Mouse (Mus musculus): ENCODE data around the gene Mef2b. TPM values are rescaled to one million over a fixed set of nuclear protein-coding genes. Genes with fewer than 3 reads are reported as not detected.

Gene Mef2b
- polyA plus RNA-seq, 1 experiment from 2014 or later = 0.10 TPM

DNA sequence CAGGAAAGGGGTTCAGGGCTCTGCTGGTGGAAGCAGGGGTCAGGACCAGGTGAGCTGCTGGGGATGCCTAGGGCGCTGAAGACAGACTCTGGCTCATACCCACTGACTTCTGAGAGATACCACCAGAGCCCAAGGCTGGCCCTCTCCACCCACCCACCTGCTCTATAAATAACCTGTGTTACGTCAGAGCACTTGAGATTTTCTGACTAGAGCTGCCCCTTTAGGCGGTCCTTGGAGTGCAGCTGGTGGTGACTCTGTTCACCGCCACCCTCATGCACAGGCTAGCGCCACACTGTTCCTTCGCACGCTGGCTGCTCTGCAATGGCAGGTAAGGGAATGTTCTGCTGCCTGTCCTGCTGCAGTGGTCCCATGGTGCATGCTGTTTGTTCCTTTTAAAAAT, 34.6 kb downstream of the Mef2b start:
- H3K27ac ChIP-seq (replicated peaks) = no peak overlapping the region
- no peaks in the 10 kb centered on the region for H3K27me3 ChIP-seq (ENCODE audit: control insufficient read depth, insufficient read depth, low read length)
- H3K36me3 ChIP-seq (ENCODE audit: control insufficient read depth, insufficient read depth, low read length) = peaks cover 6% of the 10 kb centered on the region; the same call in 1 of the 2 replicates
- no peak overlapping the region for H3K4me3 ChIP-seq (ENCODE audit: low read depth, low read length)
- H3K9ac ChIP-seq (ENCODE audit: low read length) = no peak overlapping the region
- no peaks in the 10 kb centered on the region for H3K4me1 ChIP-seq (replicated peaks; ENCODE audit: control insufficient read depth, insufficient read depth)
- TF ChIP-seq CTCF (IDR thresholded peaks at IDR 0.05; ENCODE audit: low read depth) = no peak
- no peak for TF ChIP-seq EP300 (optimal IDR thresholded peaks at IDR 0.05)
- ATAC-seq (ENCODE audit: low FRiP score, low TSS enrichment) (no peak), DNase-seq (ENCODE audit: low spot score) (no peak)
- H3K9me3 ChIP-seq (ENCODE audit: control insufficient read depth, low read length) = no peaks in the 10 kb centered on the region
- WGBS = 85% methylated on average over 7 of the region's 7 CpGs
- H3K4me2 ChIP-seq (replicated peaks; ENCODE audit: low read depth) = no peak overlapping the region

DNA sequence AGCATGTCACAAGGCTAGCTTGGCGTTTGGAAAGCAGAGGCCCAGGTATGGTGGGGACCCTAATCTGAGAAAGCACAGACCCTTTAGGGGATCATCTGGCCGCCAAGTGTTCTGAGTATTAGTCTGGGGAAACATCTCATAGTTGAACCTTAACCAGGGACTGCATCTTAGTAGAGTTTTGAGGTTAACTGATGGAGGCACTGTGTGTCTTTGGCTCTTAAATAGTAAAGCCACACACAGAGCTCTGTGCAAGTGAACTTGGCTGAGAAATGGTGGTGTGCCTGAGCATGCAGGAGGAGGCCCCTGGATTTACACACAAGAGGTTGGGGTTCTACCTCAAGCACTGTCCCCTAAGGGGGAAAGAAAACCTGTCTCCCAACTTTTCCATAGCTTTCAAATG, 38.7 kb downstream of the Mef2b start:
- WGBS = 85% methylated on average over 2 of the region's 2 CpGs
- Histone ChIP-seq H3K4me3 (ENCODE audit: low read depth, low read length) (no peak overlapping the region), H3K36me3 (ENCODE audit: control insufficient read depth, insufficient read depth, low read length) (peaks cover 10% of the 10 kb centered on the region), H3K4me2 (replicated peaks; ENCODE audit: low read depth) (no peak overlapping the region), H3K9ac (ENCODE audit: low read length) (no peak overlapping the region), H3K27ac (replicated peaks) (no peak overlapping the region), H3K27me3 (ENCODE audit: control insufficient read depth, insufficient read depth, low read length) (no peaks in the 10 kb centered on the region), H3K9me3 (ENCODE audit: control insufficient read depth, low read length) (no peaks in the 10 kb centered on the region), H3K4me1 (replicated peaks; ENCODE audit: control insufficient read depth, insufficient read depth) (no peaks in the 10 kb centered on the region)
- no peak for DNase-seq (ENCODE audit: low spot score)
- no peak for TF ChIP-seq EP300 (optimal IDR thresholded peaks at IDR 0.05)
- TF ChIP-seq CTCF (IDR thresholded peaks at IDR 0.05; ENCODE audit: low read depth) = no peak
- ATAC-seq (ENCODE audit: low FRiP score, low TSS enrichment) = no peak; the same call in 1 of the 2 replicates

DNA sequence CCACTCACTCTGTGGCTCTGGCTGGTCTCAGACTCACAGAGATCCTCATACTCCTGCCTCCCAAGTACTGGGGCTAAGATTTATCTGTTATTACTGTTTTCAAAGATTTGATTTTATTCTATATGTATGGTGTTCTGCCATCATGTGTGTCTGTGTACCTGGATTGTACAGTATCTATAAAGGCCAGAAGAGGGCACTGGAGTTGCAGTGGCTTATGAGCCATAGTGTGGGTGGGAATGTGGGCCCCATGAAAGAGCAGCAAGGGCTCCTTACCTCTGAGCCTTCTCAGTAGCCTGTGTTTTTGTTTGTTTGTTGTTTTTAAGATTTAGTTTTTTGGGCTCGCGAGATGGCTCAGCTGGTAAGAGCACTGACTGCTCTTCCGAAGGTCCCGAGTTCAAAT, 39.6 kb downstream of the Mef2b start:
- Histone ChIP-seq H3K27me3 (ENCODE audit: control insufficient read depth, insufficient read depth, low read length) (no peaks in the 10 kb centered on the region), H3K9ac (ENCODE audit: low read length) (no peak overlapping the region), H3K27ac (replicated peaks) (no peak overlapping the region), H3K4me2 (replicated peaks; ENCODE audit: low read depth) (no peak overlapping the region), H3K4me1 (replicated peaks; ENCODE audit: control insufficient read depth, insufficient read depth) (no peaks in the 10 kb centered on the region), H3K4me3 (ENCODE audit: low read depth, low read length) (no peak overlapping the region), H3K36me3 (ENCODE audit: control insufficient read depth, insufficient read depth, low read length) (peaks cover 10% of the 10 kb centered on the region), H3K9me3 (ENCODE audit: control insufficient read depth, low read length) (no peaks in the 10 kb centered on the region)
- DNase-seq (ENCODE audit: low spot score) = no peak
- no peak for ATAC-seq (ENCODE audit: low FRiP score, low TSS enrichment)
- over 99% methylated on average over 4 of the region's 4 CpGs for whole genome bisulfite sequencing
- TF ChIP-seq CTCF (IDR thresholded peaks at IDR 0.05; ENCODE audit: low read depth) (peak; percentile 74), EP300 (optimal IDR thresholded peaks at IDR 0.05) (no peak)

DNA sequence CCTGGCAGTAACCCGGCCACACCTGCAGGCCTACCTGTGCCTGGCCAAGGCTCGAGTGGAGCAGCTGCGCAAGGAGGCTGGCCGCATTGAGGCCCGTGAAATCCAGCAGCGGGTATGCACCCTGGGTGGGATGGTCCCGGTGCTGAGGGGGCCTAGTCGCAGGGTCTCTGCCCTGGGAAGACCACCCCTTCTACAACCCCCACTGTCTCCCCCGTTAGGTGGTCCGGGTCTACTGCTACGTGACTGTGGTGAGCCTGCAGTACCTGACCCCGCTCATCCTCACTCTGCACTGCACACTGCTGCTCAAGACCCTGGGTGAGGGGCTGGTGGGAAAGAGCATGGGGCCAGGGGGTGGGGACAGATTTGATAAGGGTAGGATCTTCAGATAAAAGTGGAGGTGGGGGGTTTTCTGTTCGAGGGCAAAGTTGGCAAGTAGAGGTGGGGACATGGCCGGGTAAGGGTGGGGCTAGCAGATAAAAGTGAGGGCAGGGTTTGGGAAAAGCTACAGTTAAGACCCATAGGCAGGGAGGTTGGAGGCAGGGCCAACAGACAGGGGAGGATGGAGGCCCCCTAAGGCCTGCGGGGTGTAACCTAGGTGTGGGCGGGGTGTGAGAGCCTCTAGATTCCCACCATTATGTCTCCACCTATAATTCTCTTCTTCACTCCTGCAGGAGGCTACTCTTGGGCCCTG, 41.8 kb downstream of the Mef2b start:
- no peak for DNase-seq (ENCODE audit: low spot score)
- Histone ChIP-seq H3K9me3 (ENCODE audit: control insufficient read depth, low read length) (no peaks in the 10 kb centered on the region), H3K4me2 (replicated peaks; ENCODE audit: low read depth) (no peak overlapping the region), H3K36me3 (ENCODE audit: control insufficient read depth, insufficient read depth, low read length) (peaks cover 10% of the 10 kb centered on the region), H3K4me1 (replicated peaks; ENCODE audit: control insufficient read depth, insufficient read depth) (no peaks in the 10 kb centered on the region), H3K4me3 (ENCODE audit: low read depth, low read length) (no peak overlapping the region), H3K27me3 (ENCODE audit: control insufficient read depth, insufficient read depth, low read length) (no peaks in the 10 kb centered on the region), H3K9ac (ENCODE audit: low read length) (no peak overlapping the region; the same call in 1 of the 2 replicates), H3K27ac (replicated peaks) (no peak overlapping the region)
- no peak for TF ChIP-seq EP300 (optimal IDR thresholded peaks at IDR 0.05)
- TF ChIP-seq CTCF (IDR thresholded peaks at IDR 0.05; ENCODE audit: low read depth) = no peak
- no peak for ATAC-seq (ENCODE audit: low FRiP score, low TSS enrichment)
- 71% methylated on average over 16 of the region's 16 CpGs for whole genome bisulfite sequencing

DNA sequence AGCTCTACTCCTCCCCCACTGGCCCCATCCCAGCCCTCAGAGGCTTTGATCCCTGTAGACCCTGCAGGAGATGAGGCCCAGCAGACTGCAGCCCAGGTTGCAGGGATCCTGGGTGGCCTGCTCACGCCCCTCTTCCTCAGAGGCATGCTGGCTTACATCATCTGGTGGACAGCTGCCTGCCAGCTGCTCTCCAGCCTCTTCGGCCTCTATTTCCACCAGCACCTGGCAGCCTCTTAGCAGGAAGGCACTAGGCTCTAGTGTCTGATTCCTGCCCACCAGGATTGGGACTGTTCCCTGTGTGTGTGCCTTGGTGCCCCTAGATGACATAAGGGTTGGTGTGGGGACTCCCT, 42.4 kb downstream of the Mef2b start:
- no peak overlapping the region for H3K4me3 ChIP-seq (ENCODE audit: low read depth, low read length)
- no peaks in the 10 kb centered on the region for H3K9me3 ChIP-seq (ENCODE audit: control insufficient read depth, low read length)
- no peak overlapping the region for H3K27ac ChIP-seq (replicated peaks)
- no peak overlapping the region for H3K9ac ChIP-seq (ENCODE audit: low read length)
- no peak overlapping the region for H3K4me2 ChIP-seq (replicated peaks; ENCODE audit: low read depth)
- H3K27me3 ChIP-seq (ENCODE audit: control insufficient read depth, insufficient read depth, low read length) = no peaks in the 10 kb centered on the region
- WGBS = 64% methylated on average over 2 of the region's 2 CpGs
- ATAC-seq (ENCODE audit: low FRiP score, low TSS enrichment) (no peak), DNase-seq (ENCODE audit: low spot score) (no peak)
- no peak for TF ChIP-seq CTCF (IDR thresholded peaks at IDR 0.05; ENCODE audit: low read depth)
- no peak for TF ChIP-seq EP300 (optimal IDR thresholded peaks at IDR 0.05)
- no peaks in the 10 kb centered on the region for H3K4me1 ChIP-seq (replicated peaks; ENCODE audit: control insufficient read depth, insufficient read depth)
- peaks cover 10% of the 10 kb centered on the region for H3K36me3 ChIP-seq (ENCODE audit: control insufficient read depth, insufficient read depth, low read length)

DNA sequence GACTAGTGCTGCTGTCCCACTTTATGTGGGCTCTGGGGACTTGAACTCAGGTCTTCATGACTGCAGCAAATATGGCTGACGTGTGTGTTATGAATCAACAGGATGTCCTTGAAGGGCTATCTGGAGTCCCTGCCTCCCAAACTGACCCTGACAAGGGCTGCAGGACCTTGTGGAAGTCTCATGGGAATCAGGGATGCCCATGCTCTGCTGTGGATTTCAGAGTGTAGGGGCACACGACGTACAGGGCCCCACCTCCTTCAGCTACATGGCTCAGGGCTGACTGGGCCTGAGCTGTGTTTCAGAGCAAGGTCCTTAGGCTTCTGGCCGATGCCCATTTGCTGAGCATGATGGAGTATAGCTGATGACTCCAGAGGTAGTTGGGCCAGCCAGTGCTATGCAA, 43.7 kb downstream of the Mef2b start:
- no peak for ATAC-seq (ENCODE audit: low FRiP score, low TSS enrichment)
- Histone ChIP-seq H3K4me3 (ENCODE audit: low read depth, low read length) (no peak overlapping the region), H3K36me3 (ENCODE audit: control insufficient read depth, insufficient read depth, low read length) (peaks cover 4% of the 10 kb centered on the region; the same call in 1 of the 2 replicates), H3K9me3 (ENCODE audit: control insufficient read depth, low read length) (no peaks in the 10 kb centered on the region), H3K27ac (replicated peaks) (no peak overlapping the region), H3K27me3 (ENCODE audit: control insufficient read depth, insufficient read depth, low read length) (no peaks in the 10 kb centered on the region), H3K9ac (ENCODE audit: low read length) (no peak overlapping the region), H3K4me1 (replicated peaks; ENCODE audit: control insufficient read depth, insufficient read depth) (no peaks in the 10 kb centered on the region), H3K4me2 (replicated peaks; ENCODE audit: low read depth) (no peak overlapping the region)
- 84% methylated on average over 4 of the region's 4 CpGs for WGBS
- no peak for DNase-seq (ENCODE audit: low spot score)
- no peak for TF ChIP-seq CTCF (IDR thresholded peaks at IDR 0.05; ENCODE audit: low read depth)

All from stomach, postnatal 0 days (tissue).